19 mouse cellular contexts compared by ENCODE assay signal in the genomic region with DNA sequence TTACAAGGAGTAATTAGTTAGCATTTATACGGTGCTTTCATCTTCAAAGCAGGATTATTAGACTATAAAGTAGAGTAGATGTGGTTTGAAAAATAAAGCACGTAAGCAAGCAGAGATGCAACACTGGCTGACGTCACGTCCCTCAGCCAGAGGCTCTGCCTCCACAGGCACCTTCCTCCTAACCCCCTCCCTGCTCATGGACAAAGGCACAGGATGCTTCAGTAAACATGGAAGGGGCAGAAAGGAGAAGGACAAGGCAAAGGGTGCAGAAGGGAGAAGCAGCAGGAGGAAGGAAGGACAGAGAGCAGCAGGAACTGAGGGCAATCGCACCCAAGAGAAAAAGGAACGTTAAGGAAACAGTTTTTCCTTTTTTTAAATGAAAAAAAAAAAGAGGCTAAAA.
"Had no signal": no experiment of that assay in that cellular context is flagged by ENCODE, and none has a peak within 500 bp of the region (broad histone marks: within the 10 kb centered on the region; RNA-seq: fewer than 3 reads in every experiment).

No protein-coding gene starts in this region.

- H3K9me3 ChIP-seq: liver, embryonic 12.5 days; midbrain, embryonic 10.5 days; midbrain, embryonic 12.5 days; neural tube, embryonic 13.5 days; neural tube, embryonic 15.5 days had no signal

- H3K36me3 ChIP-seq: midbrain, embryonic 10.5 days; midbrain, embryonic 12.5 days; neural tube, embryonic 13.5 days; neural tube, embryonic 15.5 days had no signal

- H3K27me3 ChIP-seq: liver, embryonic 12.5 days had no signal

- H3K27ac ChIP-seq: liver, embryonic 12.5 days; liver, embryonic 14.5 days; macrophage; midbrain, embryonic 10.5 days; midbrain, embryonic 12.5 days; neural tube, embryonic 15.5 days had no signal

- H3K4me3 ChIP-seq: liver, embryonic 12.5 days; midbrain, embryonic 10.5 days; midbrain, embryonic 12.5 days; myocyte; neural tube, embryonic 13.5 days; neural tube, embryonic 15.5 days had no signal

- ATAC-seq: liver, embryonic 12.5 days; midbrain, embryonic 16.5 days had no signal

- DNase-seq: lung, embryonic 14.5 days; midbrain, embryonic 14.5 days; retina, postnatal 1 day; right cerebral cortex, adult 18-20 months; right cerebral cortex, postnatal 25 days; right cerebral cortex, postnatal 4 days; spleen, adult 18-20 months; thymus, adult 18-20 months; thymus, postnatal 25 days; thymus, postnatal 4 days had no signal
